Mouse (Mus musculus): Measurements from ENCODE around the gene Lpin3. TPM values are rescaled to one million over a fixed set of nuclear protein-coding genes. Genes with fewer than 3 reads are reported as not detected.

The Lpin3 gene
- polyA plus RNA-seq, 1 experiment: 2.5 TPM

GRCm38 (mm10) chr2:160955331-160955730, 74.9 kb downstream of the Lpin3 start:
- Histone ChIP-seq H3K4me3 (ENCODE audit: control insufficient read depth, insufficient read depth, low read length) (no peak overlapping the region), H3K36me3 (ENCODE audit: control insufficient read depth, insufficient read depth, low read length) (peaks cover 17% of the 10 kb centered on the region), H3K27me3 (ENCODE audit: control insufficient read depth, insufficient read depth, low read length) (no peaks in the 10 kb centered on the region), H3K27ac (ENCODE audit: control insufficient read depth, insufficient read depth, low read length) (no peak overlapping the region), H3K4me1 (replicated peaks; ENCODE audit: control insufficient read depth, insufficient read depth, low read length) (no peaks in the 10 kb centered on the region)
- peak; percentile 6 for DNase-seq
- WGBS: 91% methylated on average over 7 of the region's 7 CpGs
- no peak for TF ChIP-seq POLR2A (IDR thresholded peaks at IDR 0.05; ENCODE audit: control insufficient read depth, extremely low read depth, insufficient read depth, low read length, poor library complexity)
- no peak for TF ChIP-seq CTCF (IDR thresholded peaks at IDR 0.05; ENCODE audit: borderline replicate concordance, control insufficient read depth, extremely low read depth, insufficient read depth, low read length, poor library complexity)

Other genes starting within 250 kb of the Lpin3 start
- 21.2 and 30.2 TPM in 2 replicates for gene Top1, start 234.8 kb upstream of the Lpin3 start, polyA plus RNA-seq (2012; rRNA removed)
- 237 and 294 TPM in 2 replicates for gene Plcg1, start 149.4 kb upstream of the Lpin3 start, polyA plus RNA-seq (2012; rRNA removed)
- gene Zhx3, start 7.7 kb upstream of the Lpin3 start, polyA plus RNA-seq (2012; rRNA removed): 7.8 and 9.1 TPM in 2 replicates
- 0.11 and 0.14 TPM in 2 replicates for gene Emilin3, start 31.7 kb downstream of the Lpin3 start, polyA plus RNA-seq (2012; rRNA removed)
- 27.6 and 28.5 TPM in 2 replicates for gene Chd6, start 228.4 kb downstream of the Lpin3 start, polyA plus RNA-seq (2012; rRNA removed)